Mouse (Mus musculus) liver, embryonic 13.5 days (tissue): Measurements from ENCODE around the gene Scaper. TPM values are rescaled to one million over a fixed set of nuclear protein-coding genes. Genes with fewer than 3 reads are reported as not detected.

Experiments used
- ATAC-seq: fragments of 200-750 bp; cut with Nextera tagmentation; 2 replicates; pipeline ENCODE4 v1.8.0; 2017; ENCODE audit warnings: low read depth, mild to moderate bottlenecking, moderate number of reproducible peaks, moderate library complexity
- DNase-seq: peaks from one replicate; pipeline ENCODE4 v3.0.0; 2022
- H3K27ac ChIP-seq: fragments of 300-500 bp; sonication (generic); 2 replicates; pipeline ENCODE4 v1.5.1; 2015; ENCODE audit warnings: moderate library complexity, mild to moderate bottlenecking, inconsistent platforms
- H3K27me3 ChIP-seq: fragments of 300-500 bp; sonication (generic); 2 replicates; pipeline ENCODE4 v1.6.1; 2015; ENCODE audit warnings: mild to moderate bottlenecking, inconsistent platforms
- H3K36me3 ChIP-seq: fragments of 300-500 bp; sonication (generic); 2 replicates; pipeline ENCODE4 v1.6.1; 2015; ENCODE audit warnings: mild to moderate bottlenecking, inconsistent platforms
- H3K4me1 ChIP-seq: fragments of 300-500 bp; sonication (generic); replicated peaks from 2 replicates; pipeline ENCODE4 v1.6.1; 2015; ENCODE audit warnings: inconsistent platforms
- H3K4me2 ChIP-seq: fragments of 300-500 bp; sonication (generic); 2 replicates; pipeline ENCODE4 v1.6.1; 2015; ENCODE audit warnings: inconsistent platforms, mild to moderate bottlenecking, moderate library complexity
- H3K4me3 ChIP-seq: fragments of 300-500 bp; sonication (generic); replicated peaks from 2 replicates; pipeline ENCODE4 v1.5.1; 2015; ENCODE audit warnings: mild to moderate bottlenecking, inconsistent platforms
- H3K9ac ChIP-seq: fragments of 300-500 bp; sonication (generic); 2 replicates; pipeline ENCODE4 v1.6.1; 2015; ENCODE audit warnings: mild to moderate bottlenecking, inconsistent platforms
- H3K9me3 ChIP-seq: fragments of 300-500 bp; sonication (generic); replicated peaks from 2 replicates; pipeline ENCODE4 v1.6.1; 2016; ENCODE audit warnings: inconsistent platforms
- WGBS: fragments of 180-500 bp; shearing (Covaris S2); methylation state at CpG from one replicate; pipeline ENCODE4 v1.1.7; 2015; ENCODE audit not compliant: insufficient replicate concordance; 5-methylcytosine and 5-hydroxymethylcytosine counted together
- polyA plus RNA-seq: library from polyadenylated mRNA; unstranded; fragments of >200 nt; fragmentation: Nextera tagmentation; extraction: Ambion mirVana; gene quantifications from 2 replicates; pipeline ENCODE4 v1.2.1, GENCODE M21; 2015

Gene Scaper
- polyA plus RNA-seq, 1 experiment from 2014 or later: 1.9 TPM

GRCm38 (mm10) chr9:55608701-55609531 is 329.0 kb downstream of the Scaper start:
- ATAC-seq (no peak), DNase-seq (no peak)
- no peaks in the 10 kb centered on the region for H3K4me1 ChIP-seq
- no peak overlapping the region for H3K27ac ChIP-seq
- no peaks in the 10 kb centered on the region for H3K27me3 ChIP-seq
- H3K36me3 ChIP-seq: no peaks in the 10 kb centered on the region
- 52% methylated on average over 7 of the region's 7 CpGs for WGBS
- no peak overlapping the region for H3K4me2 ChIP-seq
- no peaks in the 10 kb centered on the region for H3K9me3 ChIP-seq
- H3K9ac ChIP-seq: no peak overlapping the region
- no peak overlapping the region for H3K4me3 ChIP-seq

GRCm38 (mm10) chr9:55598594-55598993 is 339.3 kb downstream of the Scaper start:
- no peaks in the 10 kb centered on the region for H3K9me3 ChIP-seq
- no peak overlapping the region for H3K27ac ChIP-seq
- DNase-seq (no peak), ATAC-seq (no peak)
- H3K27me3 ChIP-seq: no peaks in the 10 kb centered on the region
- no peaks in the 10 kb centered on the region for H3K36me3 ChIP-seq
- H3K4me2 ChIP-seq: no peak overlapping the region
- no peak overlapping the region for H3K9ac ChIP-seq
- no peaks in the 10 kb centered on the region for H3K4me1 ChIP-seq
- H3K4me3 ChIP-seq: no peak overlapping the region

- Histone ChIP-seq H3K4me2 (no peak overlapping the region), H3K27me3 (no peaks in the 10 kb centered on the region), H3K9me3 (no peaks in the 10 kb centered on the region), H3K36me3 (no peaks in the 10 kb centered on the region), H3K4me1 (peaks cover 10% of the 10 kb centered on the region; the same call in 1 of the 2 replicates), H3K27ac (no peak overlapping the region), H3K9ac (no peak overlapping the region), H3K4me3 (no peak overlapping the region)
- 81% methylated on average over 6 of the region's 6 CpGs for WGBS
- ATAC-seq (no peak), DNase-seq (no peak)
Measured at GRCm38 (mm10) chr9:55586141-55586540, 351.8 kb downstream of the Scaper start.

- no peak overlapping the region for H3K9ac ChIP-seq
- WGBS: 49% methylated on average over 3 of the region's 3 CpGs
- ATAC-seq (no peak), DNase-seq (no peak)
- H3K27me3 ChIP-seq: no peaks in the 10 kb centered on the region
- H3K27ac ChIP-seq: no peak overlapping the region
- H3K4me1 ChIP-seq: peaks cover 6% of the 10 kb centered on the region; the same call in 1 of the 2 replicates
- H3K4me2 ChIP-seq: no peak overlapping the region
- H3K9me3 ChIP-seq: no peaks in the 10 kb centered on the region
- H3K36me3 ChIP-seq: no peaks in the 10 kb centered on the region
- no peak overlapping the region for H3K4me3 ChIP-seq
Measured at GRCm38 (mm10) chr9:55581414-55581813, 356.5 kb downstream of the Scaper start.

GRCm38 (mm10) chr9:55576571-55576970 is 361.3 kb downstream of the Scaper start:
- Histone ChIP-seq H3K27me3 (no peaks in the 10 kb centered on the region), H3K4me1 (peaks cover 3% of the 10 kb centered on the region; the same call in 1 of the 2 replicates), H3K4me3 (no peak overlapping the region), H3K27ac (no peak overlapping the region), H3K9ac (no peak overlapping the region), H3K36me3 (no peaks in the 10 kb centered on the region), H3K4me2 (no peak overlapping the region), H3K9me3 (no peaks in the 10 kb centered on the region)
- WGBS: 52% methylated on average over 1 of the region's 1 CpGs
- no peak for DNase-seq
- ATAC-seq: no peak

- Histone ChIP-seq H3K4me3 (no peak overlapping the region), H3K4me1 (no peaks in the 10 kb centered on the region), H3K36me3 (no peaks in the 10 kb centered on the region), H3K27me3 (no peaks in the 10 kb centered on the region), H3K9ac (no peak overlapping the region), H3K4me2 (no peak overlapping the region), H3K27ac (no peak overlapping the region), H3K9me3 (no peaks in the 10 kb centered on the region)
- no peak for DNase-seq
- ATAC-seq: no peak
- 72% methylated on average over 1 of the region's 1 CpGs for WGBS
Measured at GRCm38 (mm10) chr9:55571071-55571470, 366.8 kb downstream of the Scaper start.

- DNase-seq: no peak
- Histone ChIP-seq H3K27me3 (no peaks in the 10 kb centered on the region), H3K9me3 (no peaks in the 10 kb centered on the region), H3K4me2 (no peak overlapping the region), H3K27ac (no peak overlapping the region), H3K4me1 (no peaks in the 10 kb centered on the region), H3K4me3 (no peak overlapping the region), H3K36me3 (no peaks in the 10 kb centered on the region), H3K9ac (no peak overlapping the region)
- 61% methylated on average over 5 of the region's 5 CpGs for WGBS
- no peak for ATAC-seq
Measured at GRCm38 (mm10) chr9:55568466-55569159, 369.3 kb downstream of the Scaper start.

- no peak overlapping the region for H3K4me2 ChIP-seq
- no peak for ATAC-seq
- no peak overlapping the region for H3K27ac ChIP-seq
- H3K9me3 ChIP-seq: no peaks in the 10 kb centered on the region
- H3K9ac ChIP-seq: no peak overlapping the region
- no peaks in the 10 kb centered on the region for H3K36me3 ChIP-seq
- WGBS: 93% methylated on average over 1 of the region's 1 CpGs
- no peaks in the 10 kb centered on the region for H3K27me3 ChIP-seq
- H3K4me1 ChIP-seq: no peaks in the 10 kb centered on the region
- no peak overlapping the region for H3K4me3 ChIP-seq
- no peak for DNase-seq
Measured at GRCm38 (mm10) chr9:55560960-55561359, 377.0 kb downstream of the Scaper start.

- no peak overlapping the region for H3K27ac ChIP-seq
- H3K4me2 ChIP-seq: no peak overlapping the region
- DNase-seq (no peak), ATAC-seq (no peak)
- no peaks in the 10 kb centered on the region for H3K4me1 ChIP-seq
- H3K36me3 ChIP-seq: no peaks in the 10 kb centered on the region
- H3K4me3 ChIP-seq: no peak overlapping the region
- H3K27me3 ChIP-seq: peaks cover 2% of the 10 kb centered on the region
- WGBS: 20% methylated on average over 1 of the region's 1 CpGs
- H3K9ac ChIP-seq: no peak overlapping the region
- H3K9me3 ChIP-seq: no peaks in the 10 kb centered on the region
Measured at GRCm38 (mm10) chr9:55554986-55555385, 382.9 kb downstream of the Scaper start.

GRCm38 (mm10) chr9:55549302-55549890 is 388.5 kb downstream of the Scaper start:
- no peak overlapping the region for H3K27ac ChIP-seq
- no peaks in the 10 kb centered on the region for H3K36me3 ChIP-seq
- H3K9me3 ChIP-seq: peaks cover 6% of the 10 kb centered on the region; the same call in 1 of the 2 replicates
- peaks cover 14% of the 10 kb centered on the region for H3K4me1 ChIP-seq
- no peak for ATAC-seq
- no peak overlapping the region for H3K4me3 ChIP-seq
- no peak for DNase-seq
- H3K27me3 ChIP-seq: peaks cover 57% of the 10 kb centered on the region
- H3K9ac ChIP-seq: no peak overlapping the region
- peak overlapping the region; percentile 19; the same call in 1 of the 2 replicates for H3K4me2 ChIP-seq
- 11% methylated on average over 16 of the region's 16 CpGs for WGBS

- H3K4me2 ChIP-seq: no peak overlapping the region
Measured at GRCm38 (mm10) chr9:55548871-55549270, 389.0 kb downstream of the Scaper start.

More at GRCm38 (mm10) chr9:55548871-55549270, 389.0 kb downstream of the Scaper start:
- Histone ChIP-seq H3K9ac (no peak overlapping the region), H3K9me3 (peaks cover 6% of the 10 kb centered on the region; the same call in 1 of the 2 replicates), H3K4me3 (no peak overlapping the region), H3K27ac (no peak overlapping the region), H3K27me3 (peaks cover 63% of the 10 kb centered on the region), H3K4me1 (peaks cover 18% of the 10 kb centered on the region), H3K36me3 (no peaks in the 10 kb centered on the region)
- ATAC-seq: no peak
- no peak for DNase-seq
- WGBS: 17% methylated on average over 3 of the region's 3 CpGs
